Mouse (Mus musculus) kidney, embryonic 14.5 days (tissue): Measurements from ENCODE around the gene Hipk1. TPM values are rescaled to one million over a fixed set of nuclear protein-coding genes. Genes with fewer than 3 reads are reported as not detected.
A peak's percentile ranks its signal among the peaks of the same experiment; 100 is the strongest.

Experiments used
- ATAC-seq: fragments of 200-750 bp; cut with Nextera tagmentation; 2 replicates; pipeline ENCODE4 v1.8.0; 2017; ENCODE audit warnings: moderate number of reproducible peaks, mild to moderate bottlenecking, moderate TSS enrichment, moderate library complexity; ENCODE audit not compliant: low FRiP score, low TSS enrichment
- H3K27ac ChIP-seq: fragments of 300-500 bp; sonication (generic); 2 replicates; pipeline ENCODE4 v1.5.1; 2014; ENCODE audit warnings: low read depth, mild to moderate bottlenecking, low read length, moderate library complexity, mixed read lengths
- H3K27me3 ChIP-seq: fragments of 300-500 bp; sonication (generic); 2 replicates; pipeline ENCODE4 v1.6.1; 2014; ENCODE audit warnings: mild to moderate bottlenecking, low read length; ENCODE audit not compliant: control insufficient read depth, insufficient read depth
- H3K36me3 ChIP-seq: fragments of 300-500 bp; sonication (generic); 2 replicates; pipeline ENCODE4 v1.6.1; 2014; ENCODE audit warnings: low read length, mixed read lengths; ENCODE audit not compliant: control insufficient read depth, insufficient read depth
- H3K4me1 ChIP-seq: fragments of 300-500 bp; sonication (generic); 2 replicates; pipeline ENCODE4 v1.6.1; 2014; ENCODE audit warnings: low read length, mixed read lengths; ENCODE audit not compliant: control insufficient read depth, insufficient read depth
- H3K4me2 ChIP-seq: fragments of 300-500 bp; sonication (generic); replicated peaks from 2 replicates; pipeline ENCODE4 v1.6.1; 2014; ENCODE audit warnings: low read depth, mild to moderate bottlenecking, low read length
- H3K4me3 ChIP-seq: fragments of 300-500 bp; sonication (generic); 2 replicates; pipeline ENCODE4 v1.5.1; 2014; ENCODE audit warnings: mild to moderate bottlenecking, low read length
- H3K9ac ChIP-seq: fragments of 300-500 bp; sonication (generic); 2 replicates; pipeline ENCODE4 v1.6.1; 2014; ENCODE audit warnings: low read depth, mild to moderate bottlenecking, low read length, moderate library complexity
- H3K9me3 ChIP-seq: fragments of 300-500 bp; sonication (generic); 2 replicates; pipeline ENCODE4 v1.6.1; 2016; ENCODE audit warnings: low read length; ENCODE audit not compliant: control insufficient read depth
- whole genome bisulfite sequencing: fragments of 180-500 bp; shearing (Covaris S2); extraction: QIAGEN DNeasy Blood & Tissue Kit; methylation state at CpG from one replicate; pipeline ENCODE4 v1.1.7; 2014; 5-methylcytosine and 5-hydroxymethylcytosine counted together
- polyA plus RNA-seq: library from polyadenylated mRNA; unstranded; fragments of >200 nt; fragmentation: Nextera tagmentation; extraction: Ambion mirVana; gene quantifications from 2 replicates; pipeline ENCODE4 v1.2.1, GENCODE M21; 2014

The Hipk1 gene
- polyA plus RNA-seq, 1 experiment from 2014 or later, result 19.0 TPM

- no peaks in the 10 kb centered on the region for H3K27me3 ChIP-seq
- H3K4me2 ChIP-seq, result peak overlapping the region; percentile 51
- H3K4me3 ChIP-seq, result peak overlapping the region; percentile 40
- 8% methylated on average over 11 of the region's 11 CpGs for WGBS
- peak overlapping the region; percentile 54; the same call in 1 of the 2 replicates for H3K9ac ChIP-seq
- H3K4me1 ChIP-seq, result peaks cover 48% of the 10 kb centered on the region
- H3K36me3 ChIP-seq, result peaks cover 4% of the 10 kb centered on the region; the same call in 1 of the 2 replicates
- peak; percentile 47; the same call in 1 of the 2 replicates for ATAC-seq
- no peaks in the 10 kb centered on the region for H3K9me3 ChIP-seq
- H3K27ac ChIP-seq, result peak overlapping the region; percentile 94; the same call in 1 of the 2 replicates
Measured at GRCm38 (mm10) chr3:103734696-103735519, 56.5 kb downstream of the Hipk1 start.

GRCm38 (mm10) chr3:103733799-103734695, 57.3 kb downstream of the Hipk1 start:
- Histone ChIP-seq H3K9me3 (no peaks in the 10 kb centered on the region), H3K4me2 (peak overlapping the region; percentile 51), H3K4me1 (peaks cover 48% of the 10 kb centered on the region), H3K27me3 (no peaks in the 10 kb centered on the region), H3K36me3 (peaks cover 4% of the 10 kb centered on the region; the same call in 1 of the 2 replicates), H3K9ac (peak overlapping the region; percentile 54; the same call in 1 of the 2 replicates), H3K4me3 (peak overlapping the region; percentile 40; the same call in 1 of the 2 replicates), H3K27ac (peak overlapping the region; percentile 94; the same call in 1 of the 2 replicates)
- ATAC-seq, result no peak
- 38% methylated on average over 19 of the region's 19 CpGs for WGBS

GRCm38 (mm10) chr3:103733176-103733575, 58.2 kb downstream of the Hipk1 start:
- WGBS, result 24% methylated on average over 2 of the region's 2 CpGs
- H3K27ac ChIP-seq, result peak overlapping the region; percentile 73; the same call in 1 of the 2 replicates
- no peaks in the 10 kb centered on the region for H3K9me3 ChIP-seq
- no peak overlapping the region for H3K4me2 ChIP-seq
- no peak overlapping the region for H3K4me3 ChIP-seq
- no peak overlapping the region for H3K9ac ChIP-seq
- no peaks in the 10 kb centered on the region for H3K27me3 ChIP-seq
- peaks cover 48% of the 10 kb centered on the region for H3K4me1 ChIP-seq
- ATAC-seq, result no peak
- peaks cover 4% of the 10 kb centered on the region; the same call in 1 of the 2 replicates for H3K36me3 ChIP-seq

GRCm38 (mm10) chr3:103732116-103732515, 59.2 kb downstream of the Hipk1 start:
- Histone ChIP-seq H3K4me2 (no peak overlapping the region), H3K36me3 (peaks cover 4% of the 10 kb centered on the region; the same call in 1 of the 2 replicates), H3K9me3 (no peaks in the 10 kb centered on the region), H3K27ac (no peak overlapping the region), H3K4me3 (no peak overlapping the region), H3K27me3 (no peaks in the 10 kb centered on the region), H3K4me1 (peaks cover 42% of the 10 kb centered on the region), H3K9ac (no peak overlapping the region)
- WGBS, result 87% methylated on average over 3 of the region's 3 CpGs
- ATAC-seq, result no peak

- H3K27ac ChIP-seq, result no peak overlapping the region
- no peak for ATAC-seq
- WGBS, result 88% methylated on average over 9 of the region's 9 CpGs
- H3K4me1 ChIP-seq, result peaks cover 21% of the 10 kb centered on the region
- H3K4me3 ChIP-seq, result no peak overlapping the region
- H3K9ac ChIP-seq, result no peak overlapping the region
- H3K27me3 ChIP-seq, result no peaks in the 10 kb centered on the region
- no peaks in the 10 kb centered on the region for H3K9me3 ChIP-seq
- H3K36me3 ChIP-seq, result no peaks in the 10 kb centered on the region
- no peak overlapping the region for H3K4me2 ChIP-seq
Measured at GRCm38 (mm10) chr3:103729850-103730249, 61.5 kb downstream of the Hipk1 start.

GRCm38 (mm10) chr3:103727813-103728326, 63.5 kb downstream of the Hipk1 start:
- Histone ChIP-seq H3K4me2 (no peak overlapping the region), H3K36me3 (no peaks in the 10 kb centered on the region), H3K27ac (no peak overlapping the region), H3K9me3 (no peaks in the 10 kb centered on the region), H3K27me3 (no peaks in the 10 kb centered on the region), H3K4me3 (no peak overlapping the region), H3K9ac (no peak overlapping the region), H3K4me1 (peaks cover 2% of the 10 kb centered on the region; the same call in 1 of the 2 replicates)
- WGBS, result 42% methylated on average over 2 of the region's 2 CpGs
- ATAC-seq, result no peak

- H3K4me1 ChIP-seq, result no peaks in the 10 kb centered on the region
- no peak for ATAC-seq
- H3K36me3 ChIP-seq, result no peaks in the 10 kb centered on the region
- no peak overlapping the region for H3K4me2 ChIP-seq
- H3K27me3 ChIP-seq, result no peaks in the 10 kb centered on the region
- no peak overlapping the region for H3K9ac ChIP-seq
- no peak overlapping the region for H3K4me3 ChIP-seq
- no peaks in the 10 kb centered on the region for H3K9me3 ChIP-seq
- no peak overlapping the region for H3K27ac ChIP-seq
- WGBS, result 73% methylated on average over 3 of the region's 3 CpGs
Measured at GRCm38 (mm10) chr3:103726642-103727041, 64.7 kb downstream of the Hipk1 start.

GRCm38 (mm10) chr3:103724137-103724536, 67.2 kb downstream of the Hipk1 start:
- Histone ChIP-seq H3K36me3 (no peaks in the 10 kb centered on the region), H3K9ac (no peak overlapping the region), H3K4me2 (no peak overlapping the region), H3K9me3 (no peaks in the 10 kb centered on the region), H3K4me3 (no peak overlapping the region), H3K4me1 (peaks cover 5% of the 10 kb centered on the region), H3K27me3 (no peaks in the 10 kb centered on the region), H3K27ac (no peak overlapping the region)
- no peak for ATAC-seq
- 63% methylated on average over 3 of the region's 3 CpGs for WGBS
